Mouse (Mus musculus) liver, postnatal 0 days (tissue): Measurements from ENCODE around the gene Agbl3.

Experiments
- CTCF ChIP-seq: sonication (generic); IDR thresholded peaks from 2 replicates; pipeline ENCODE4 v1.5.1; 2016; ENCODE audit warnings: antibody characterized with exemption, low read depth
- EP300 ChIP-seq: IDR thresholded peaks from 2 replicates; pipeline ENCODE4 v1.6.1; 2016; ENCODE audit warnings: antibody characterized with exemption, low read depth, mild to moderate bottlenecking

DNA sequence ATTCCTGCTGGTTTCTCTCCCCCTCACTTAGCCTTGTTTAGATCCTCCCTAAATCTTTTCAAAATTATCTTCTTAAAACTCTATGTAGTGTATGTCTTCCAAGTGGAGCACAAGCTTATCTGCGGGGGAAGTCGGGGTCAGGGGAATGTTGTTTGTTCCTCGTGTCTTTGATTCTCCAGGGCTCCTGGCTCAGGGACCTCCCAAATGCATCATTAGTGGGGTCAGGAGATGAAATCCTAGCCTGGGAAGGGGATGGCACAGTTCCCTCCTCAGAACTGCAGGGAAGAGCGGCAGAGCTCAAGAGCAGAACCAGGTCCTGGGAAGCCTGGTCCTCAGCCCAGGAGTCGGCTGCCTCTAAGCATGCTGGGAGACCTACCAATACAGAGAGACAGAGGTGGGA, 85.0 kb downstream of the Agbl3 start:
- TF ChIP-seq CTCF, result no peak
- no peak for TF ChIP-seq EP300
